In genomic region chr4:126181170-126181957, GRCm38 (mm10) we compare ENCODE assay signal across 8 mouse cellular contexts. TPM values are rescaled to one million over a fixed set of nuclear protein-coding genes. Genes with fewer than 3 reads are reported as not detected.
DNase-seq lines count a peak whose midpoint lies in the region; ATAC-seq lines count a peak whose summit lies in the region.

No protein-coding gene starts in this region.

- DNase-seq in gastrocnemius, adult 18-20 months (ENCODE audit: low spot score), result peak; percentile 64
- DNase-seq in gastrocnemius, postnatal 10 days, result no peak
- peak; percentile 62 to 64 for DNase-seq in B cell, adult 2 months
- DNase-seq in adrenal gland, postnatal 14 days, result peak; percentile 71
- DNase-seq in forelimb bud, embryonic 11.5 days (ENCODE audit: low read depth, low spot score), result peak; percentile 47
- peak; percentile 73 to 76 for DNase-seq in kidney, postnatal 36 days
- DNase-seq in thymus, postnatal 36 days, result peak; percentile 28 to 31

- ATAC-seq in megakaryocyte progenitor cell, adult 5-6 weeks (replicated peaks; ENCODE audit: poor library complexity), result peak; percentile 91

RNA-seq across cellular contexts. Expression of gene Sh3d21, which starts 18.1 kb away (rescaled TPM):
- total RNA-seq in gastrocnemius, adult 18-20 months (2021), result under 1 TPM; 0.62 to 0.83 TPM
- 1 to 10 TPM; 1.2 to 1.4 TPM for total RNA-seq in gastrocnemius, postnatal 10 days (2021)
- 3.7 and 4.8 TPM in 2 replicates for total RNA-seq in adrenal gland, postnatal 14 days (2021)
- 0.07 and 0.91 TPM in 2 replicates for total RNA-seq in megakaryocyte progenitor cell, adult 5-6 weeks (2015)
- total RNA-seq in megakaryocyte progenitor cell, adult 5-6 weeks (2017), result 0.14 TPM in 1 of 2 replicates, not detected in the other

RNA-seq across cellular contexts. Expression of gene Thrap3, which starts 21.2 kb away (rescaled TPM):
- total RNA-seq in gastrocnemius, adult 18-20 months (2021), result 100 to 1,000 TPM in 1 of 2 experiments, 10 to 100 TPM in 1; 94.1 to 101 TPM
- total RNA-seq in gastrocnemius, postnatal 10 days (2021), result 100 to 1,000 TPM; 131 to 152 TPM
- total RNA-seq in adrenal gland, postnatal 14 days (2021), result 190 and 212 TPM in 2 replicates
- total RNA-seq in megakaryocyte progenitor cell, adult 5-6 weeks (2015), result 172 and 184 TPM in 2 replicates
- total RNA-seq in megakaryocyte progenitor cell, adult 5-6 weeks (2017), result 286 and 377 TPM in 2 replicates

RNA-seq across cellular contexts. Expression of gene Eva1b, which starts 33.8 kb away (rescaled TPM):
- total RNA-seq in gastrocnemius, adult 18-20 months (2021), result 1 to 10 TPM; 2.1 to 3.3 TPM
- 10 to 100 TPM; 20.0 to 25.5 TPM for total RNA-seq in gastrocnemius, postnatal 10 days (2021)
- 27.6 and 32.3 TPM in 2 replicates for total RNA-seq in adrenal gland, postnatal 14 days (2021)
- 0.12 and 0.94 TPM in 2 replicates for total RNA-seq in megakaryocyte progenitor cell, adult 5-6 weeks (2015)
- total RNA-seq in megakaryocyte progenitor cell, adult 5-6 weeks (2017), result 1.7 TPM in 1 of 2 replicates, not detected in the other
